ENCODE assay signal across 19 mouse cellular contexts in the genomic region with DNA sequence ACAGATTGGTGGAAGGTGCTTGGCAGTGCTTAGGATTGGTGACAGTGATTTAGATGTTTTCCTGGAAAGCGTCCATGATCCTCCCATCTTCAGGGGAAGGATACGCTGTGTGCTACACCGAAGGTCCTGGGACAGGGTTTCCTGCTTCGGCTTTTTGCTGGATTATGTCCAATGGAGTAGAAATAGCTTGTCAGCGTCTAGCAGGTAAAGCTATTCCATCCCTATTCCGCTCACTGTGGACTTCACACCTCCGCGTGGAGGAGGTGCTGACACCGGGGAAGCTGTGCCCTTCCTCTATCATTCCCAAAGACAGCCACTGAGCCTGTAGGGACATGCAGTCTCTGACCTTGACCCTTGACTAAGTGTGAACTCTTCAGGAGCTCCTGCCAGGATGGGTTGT. TPM values are rescaled to one million over a fixed set of nuclear protein-coding genes. Genes with fewer than 3 reads are reported as not detected.
DNase-seq lines count a peak whose midpoint lies in the region; TF ChIP-seq lines count a peak whose summit lies in the region.
"Had no signal": no experiment of that assay in that cellular context is flagged by ENCODE, and none has a peak within 500 bp of the region (broad histone marks: within the 10 kb centered on the region; RNA-seq: fewer than 3 reads in every experiment).

No protein-coding gene starts in this region.

- no peak overlapping the region for H3K4me3 ChIP-seq in bone marrow macrophage, adult 2 months (ENCODE audit: insufficient read depth, low read length)
- H3K4me3 ChIP-seq: embryonic facial prominence, embryonic 12.5 days; heart, embryonic 10.5 days; limb, embryonic 13.5 days; liver, embryonic 15.5 days had no signal

- TF ChIP-seq POLR2A in bone marrow macrophage, adult 2 months (IDR thresholded peaks at IDR 0.05; ENCODE audit: borderline replicate concordance, low read depth, low read length), result no peak

- DNase-seq in heart, adult 11 months, result peak; percentile 92
- no peak for DNase-seq in heart, adult 8-10 months (ENCODE audit: low spot score)
- peak; percentile 64 for DNase-seq in adrenal gland, postnatal 10 days
- peak; percentile 44 for DNase-seq in lung, postnatal 10 days
- no peak for DNase-seq in neural tube, embryonic 10.5 days (ENCODE audit: extremely low spot score, low spot score)
- DNase-seq in layer of hippocampus, adult 11-12 months (ENCODE audit: low spot score), result no peak
- DNase-seq: cerebellum, adult 2 months; gastrocnemius, postnatal 10 days; heart, postnatal 10 days; right cerebral cortex, postnatal 25 days had no signal

- no peak for TF ChIP-seq CTCF in bone marrow macrophage, adult 2 months (IDR thresholded peaks at IDR 0.05; ENCODE audit: low read depth, low read length)

- peaks cover 61% of the 10 kb centered on the region for H3K4me1 ChIP-seq in bone marrow macrophage, adult 2 months (ENCODE audit: control insufficient read depth, insufficient read depth, low read length)

- H3K27ac ChIP-seq in bone marrow macrophage, adult 2 months (ENCODE audit: insufficient read depth, low read depth, low read length), result 0 out of 2 replicates have a peak overlapping the region, but pooled peaks have one; percentile 17
- H3K27ac ChIP-seq: embryonic facial prominence, embryonic 12.5 days; hindbrain, embryonic 14.5 days; limb, embryonic 13.5 days; liver, embryonic 15.5 days had no signal

RNA-seq across cellular contexts. Expression of a gene that starts 4.2 kb away (rescaled TPM):
- total RNA-seq in heart, adult 8-10 months (2022), result 10 to 100 TPM; 17.5 to 27.7 (median 22.0) TPM
- 10 to 100 TPM; 39.7 to 41.9 TPM for total RNA-seq in adrenal gland, postnatal 10 days (2021)
- 40.4 and 43.2 TPM in 2 replicates for polyA plus RNA-seq in bone marrow macrophage, adult 2 months (2012; ENCODE audit: insufficient read depth, insufficient read length, missing spikeins)
- polyA plus RNA-seq: activated CD4-positive, CD25-positive, alpha-beta regulatory T cell, adult 4 months had no signal

RNA-seq across cellular contexts. Expression of a gene that starts 16.9 kb away (rescaled TPM):
- total RNA-seq in heart, adult 8-10 months (2022), result 10 to 100 TPM; 33.5 to 40.0 (median 34.3) TPM
- total RNA-seq in adrenal gland, postnatal 10 days (2021), result 10 to 100 TPM; 43.2 to 44.8 TPM
- 33.5 and 36.9 TPM in 2 replicates for polyA plus RNA-seq in bone marrow macrophage, adult 2 months (2012; ENCODE audit: insufficient read depth, insufficient read length, missing spikeins)

RNA-seq across cellular contexts. Expression of a gene that starts 59.1 kb away (rescaled TPM):
- not detected for total RNA-seq in heart, adult 8-10 months (2022)
- 1 to 10 TPM in 1 of 2 experiments, under 1 TPM in 1; 0.90 to 1.4 TPM for total RNA-seq in adrenal gland, postnatal 10 days (2021)
- polyA plus RNA-seq in bone marrow macrophage, adult 2 months (2012; ENCODE audit: insufficient read depth, insufficient read length, missing spikeins), result not detected in 2 replicates
- total RNA-seq: gastrocnemius, postnatal 10 days; heart, postnatal 10 days; megakaryocyte-erythroid progenitor cell, adult 5-6 weeks had no signal
- polyA plus RNA-seq: activated CD4-positive, CD25-positive, alpha-beta regulatory T cell, adult 4 months; C2C12; limb, embryonic 13.5 days; liver, embryonic 15.5 days had no signal

Comparison
In these comparisons a context has a peak if more than half of its experiments do, and no peak if none do; other contexts are left out.
1. DNase-seq: peak in heart, adult 11 months (single experiment), adrenal gland, postnatal 10 days (single experiment) and lung, postnatal 10 days (single experiment); none in heart, adult 8-10 months (single experiment), neural tube, embryonic 10.5 days (single experiment) and layer of hippocampus, adult 11-12 months (single experiment).